Mouse (Mus musculus) urinary bladder, postnatal 14 days (tissue): ENCODE data around the gene Lactb.

ENCODE experiments used
- DNase-seq: peaks from one replicate; pipeline ENCODE4 v3.0.0; 2021; ENCODE audit warnings: low spot score

Lactb gene

GRCm38 (mm10) chr9:66978468-66978867 is 3.2 kb upstream of the Lactb start:
- no peak for DNase-seq

DNA sequence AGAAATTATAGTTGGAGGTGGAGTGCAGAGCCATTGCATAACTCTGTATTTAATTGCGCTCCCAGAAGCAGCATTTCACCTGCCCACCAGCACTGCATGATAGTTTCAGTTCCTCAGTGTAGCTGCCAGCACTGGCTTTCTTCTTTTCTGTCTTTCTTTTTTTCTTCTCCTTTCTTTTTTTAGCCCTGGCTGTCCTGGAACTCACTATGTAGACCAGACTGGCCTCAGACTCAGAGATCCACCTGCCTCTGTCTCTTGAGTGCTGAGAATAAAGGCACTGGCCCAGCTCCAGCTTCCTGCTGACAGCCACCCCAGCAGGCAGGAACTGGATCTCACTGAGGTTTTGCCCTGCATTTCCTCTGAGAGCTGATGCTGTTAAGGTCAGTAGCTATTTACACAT is 2.7 kb upstream of the Lactb start:
- DNase-seq = no peak

GRCm38 (mm10) chr9:66977121-66977520 is 1.8 kb upstream of the Lactb start:
- DNase-seq = no peak

DNA sequence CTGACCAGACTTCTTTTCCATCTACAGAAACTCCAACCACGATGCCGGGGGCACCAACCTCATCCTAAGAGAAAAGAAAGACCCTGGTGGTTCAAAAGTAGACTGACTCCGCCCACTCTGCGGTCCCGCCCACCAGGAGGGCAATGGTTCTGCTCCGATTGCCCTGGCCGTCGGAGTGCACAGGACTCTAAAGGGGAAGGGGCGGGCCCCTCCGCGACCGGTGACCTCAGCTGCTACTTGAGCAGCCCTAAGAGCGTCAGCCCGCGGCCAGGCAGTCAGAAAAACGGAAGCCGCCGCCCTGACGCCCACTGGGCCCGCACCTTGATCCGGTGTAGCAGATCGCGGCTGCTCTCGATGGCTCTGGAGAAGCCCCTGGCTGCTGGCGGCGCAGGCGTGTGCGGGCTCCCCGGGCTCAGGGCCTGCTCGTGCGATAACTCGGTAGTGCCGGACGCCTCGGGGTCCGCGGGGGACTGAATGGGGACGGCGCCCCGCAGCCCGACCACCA is 511 bp downstream of the Lactb start:
- DNase-seq = peak; percentile 73

GRCm38 (mm10) chr9:66971116-66971515 is 4.2 kb downstream of the Lactb start:
- DNase-seq = no peak

GRCm38 (mm10) chr9:66967492-66967891 is 7.8 kb downstream of the Lactb start:
- DNase-seq = no peak

DNA sequence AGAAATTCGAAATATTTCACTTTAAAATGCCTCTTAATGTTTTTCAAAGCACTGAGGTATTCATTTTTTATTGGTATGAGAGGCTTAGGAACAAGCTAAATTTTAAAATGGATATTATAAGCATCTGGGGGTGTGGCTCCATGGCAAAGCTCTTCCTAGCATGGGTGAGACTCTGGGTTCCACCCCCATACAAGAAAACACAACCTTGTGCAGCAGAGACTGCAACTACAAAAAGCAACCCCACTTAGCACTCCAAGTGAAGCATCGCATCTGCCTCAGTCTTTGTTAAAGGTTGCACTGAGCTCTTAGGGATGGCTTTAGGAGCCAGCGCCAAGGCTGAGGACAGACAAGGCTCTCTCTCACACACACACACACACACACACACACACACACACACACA is 13.8 kb downstream of the Lactb start:
- DNase-seq = no peak

DNA sequence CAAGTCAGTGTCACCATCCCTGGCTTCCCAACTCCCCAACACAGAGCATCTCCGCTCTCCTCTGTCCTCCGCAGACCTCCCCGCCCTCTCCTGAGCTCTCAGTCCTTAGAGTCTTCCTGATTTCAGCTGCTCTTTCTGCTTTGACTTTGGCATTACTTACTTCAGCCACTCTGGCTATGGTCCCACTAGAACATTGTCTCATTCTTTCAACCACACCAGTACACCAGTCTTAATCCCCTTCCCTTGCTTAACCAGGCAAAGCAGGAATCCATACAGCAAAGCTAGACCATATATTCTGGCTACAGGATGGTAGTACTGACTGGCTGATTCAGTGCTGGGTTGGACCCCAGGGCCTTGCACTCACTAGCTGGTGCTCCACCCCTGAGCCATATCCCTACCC is 17.8 kb downstream of the Lactb start:
- DNase-seq = no peak

DNA sequence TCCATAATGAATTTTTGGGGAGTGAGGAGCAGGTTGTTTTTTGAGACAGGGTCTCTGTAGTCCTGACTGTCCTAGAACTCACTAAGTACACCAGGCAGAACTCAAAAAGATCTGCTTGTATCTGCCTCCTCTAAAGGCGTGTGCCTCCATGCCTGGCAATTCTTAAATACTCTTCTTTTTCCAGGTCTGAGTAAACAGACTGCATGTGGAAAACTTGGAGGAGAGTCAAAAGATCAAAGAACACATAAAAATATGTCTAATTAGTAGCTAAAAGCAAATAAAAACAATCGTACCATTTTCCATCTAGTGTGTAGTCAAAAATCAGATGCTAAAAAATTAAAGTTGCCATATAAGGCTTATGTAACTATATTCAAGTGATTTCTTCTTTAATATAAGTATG is 22.4 kb downstream of the Lactb start:
- DNase-seq = no peak

DNA sequence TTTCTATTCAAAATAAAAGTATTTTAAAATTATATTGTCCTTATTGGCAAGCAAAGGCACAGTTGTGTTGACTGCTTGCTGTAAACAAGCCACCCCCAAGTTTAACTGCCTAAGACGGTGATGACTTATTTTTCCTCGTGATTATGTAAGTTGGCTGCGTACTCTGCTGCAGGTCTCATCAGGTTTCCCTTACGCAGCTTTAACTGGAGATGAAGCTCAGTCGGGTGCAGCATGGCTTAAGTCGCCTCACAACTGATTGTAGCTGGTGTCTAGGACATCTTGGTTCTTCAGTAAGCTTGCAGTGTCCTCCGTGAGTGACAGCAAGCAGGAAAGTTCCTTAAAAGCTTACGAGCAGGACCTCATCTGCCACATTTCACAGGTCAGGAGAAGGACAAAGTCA is 23.0 kb downstream of the Lactb start:
- no peak for DNase-seq

GRCm38 (mm10) chr9:66948536-66948935 is 26.7 kb downstream of the Lactb start:
- DNase-seq = no peak

DNA sequence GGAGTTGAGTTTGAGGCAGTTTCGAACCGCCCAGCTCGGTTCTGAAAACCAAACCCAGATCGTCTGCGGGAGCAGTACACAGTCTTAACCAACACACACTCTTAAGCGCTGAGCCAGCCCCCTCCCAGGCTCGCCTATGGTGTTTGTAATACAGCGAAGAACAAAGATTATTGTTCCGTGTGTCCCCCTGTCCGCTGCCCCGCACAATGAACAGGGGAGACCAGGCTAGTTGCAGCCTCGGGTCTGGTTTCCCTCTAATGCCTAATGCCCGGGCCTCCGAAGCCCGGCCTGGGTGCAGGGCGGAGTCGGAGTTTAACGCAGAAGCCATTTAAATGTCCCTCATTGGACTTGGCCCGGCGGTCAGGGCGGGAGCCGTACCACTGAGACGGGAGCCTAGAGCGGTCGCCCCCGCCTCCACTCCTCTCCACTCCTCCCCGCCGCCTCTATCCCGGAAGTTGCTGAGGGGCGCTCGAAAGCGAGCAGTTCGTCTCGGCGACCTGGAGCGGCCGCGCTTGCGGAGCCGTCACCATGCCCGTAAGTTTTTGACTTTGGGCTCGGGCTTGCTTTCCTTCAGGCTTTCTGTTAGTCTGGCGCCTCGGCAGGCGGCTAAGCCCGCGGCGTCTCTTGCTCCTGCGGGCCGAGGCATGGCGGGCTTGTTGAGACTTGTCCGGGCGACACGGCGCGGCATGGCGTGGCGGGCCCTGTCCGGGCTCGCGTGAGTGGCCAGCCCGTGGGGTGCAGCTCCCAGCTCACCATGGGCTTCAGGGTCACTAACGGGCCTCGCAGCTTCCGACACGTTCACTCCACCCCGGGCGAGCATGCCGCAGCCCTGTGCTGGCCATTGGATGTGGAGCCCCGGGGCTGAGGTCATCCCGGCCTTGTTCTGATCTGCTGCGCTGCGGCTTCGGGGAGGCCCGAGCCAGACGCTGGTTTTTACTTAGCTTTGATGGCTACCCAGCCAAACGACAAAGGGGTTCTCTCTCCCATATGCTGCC is 29.3 kb downstream of the Lactb start, which contains the start of gene Rps27l:
Rps27l (plus strand) TSS at position 440 of the 995 bp plus-strand sequence.
- DNase-seq = peak; percentile 95

GRCm38 (mm10) chr9:66945161-66945560 is 30.1 kb downstream of the Lactb start:
- DNase-seq = no peak

- DNase-seq = peak; percentile 53
Measured at GRCm38 (mm10) chr9:66938836-66939235, 36.4 kb downstream of the Lactb start.

- peak; percentile 17 for DNase-seq
Measured at GRCm38 (mm10) chr9:66937507-66937906, 37.8 kb downstream of the Lactb start.

GRCm38 (mm10) chr9:66933869-66934808 is 41.1 kb downstream of the Lactb start:
- DNase-seq = no peak

GRCm38 (mm10) chr9:66930351-66930750 is 44.9 kb downstream of the Lactb start:
- no peak for DNase-seq

- no peak for DNase-seq
Measured at GRCm38 (mm10) chr9:66927696-66928402, 47.4 kb downstream of the Lactb start.

- no peak for DNase-seq
Measured at GRCm38 (mm10) chr9:66925853-66926252, 49.4 kb downstream of the Lactb start.

- no peak for DNase-seq
Measured at GRCm38 (mm10) chr9:66922076-66922475, 53.2 kb downstream of the Lactb start.

DNA sequence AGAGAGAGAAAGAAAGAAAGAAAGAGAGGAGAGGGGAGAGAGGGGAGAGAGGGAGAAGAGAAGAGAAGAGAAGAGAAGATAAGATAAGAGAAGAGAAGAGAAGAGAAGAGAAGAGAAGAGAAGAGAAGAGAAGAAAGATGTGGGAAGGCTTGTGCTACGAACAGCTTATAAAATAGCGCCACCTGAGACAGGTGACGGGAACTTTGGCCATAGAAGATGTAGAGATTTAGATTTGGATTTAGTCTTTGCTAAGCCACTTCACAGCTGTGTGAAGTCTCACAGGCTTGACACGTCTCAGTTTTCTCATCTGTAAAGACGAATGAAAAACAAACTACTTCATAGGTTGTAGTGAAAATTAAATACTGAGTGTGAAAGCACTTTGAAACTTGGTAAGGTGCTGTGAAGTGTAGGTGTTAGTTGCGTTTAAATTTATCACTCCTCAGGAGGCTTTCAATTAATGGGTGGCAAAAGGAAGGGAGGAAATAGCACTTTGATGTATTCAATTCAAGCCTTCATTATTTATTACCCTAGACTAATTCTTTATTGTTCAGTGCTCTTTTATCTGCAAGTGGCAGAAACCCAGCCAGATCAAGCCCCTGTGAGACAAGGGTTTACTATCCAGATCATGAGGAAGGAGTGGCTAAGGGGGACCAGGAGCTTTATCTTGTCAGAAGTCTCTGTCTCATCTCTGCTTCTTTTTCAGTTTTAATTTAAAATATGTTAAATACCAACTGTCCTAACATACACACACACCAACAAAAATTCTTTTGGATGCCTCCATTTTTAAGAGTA is 54.6 kb downstream of the Lactb start:
- no peak for DNase-seq
